Mouse (Mus musculus): ENCODE data around the gene Iqgap2.

DNA sequence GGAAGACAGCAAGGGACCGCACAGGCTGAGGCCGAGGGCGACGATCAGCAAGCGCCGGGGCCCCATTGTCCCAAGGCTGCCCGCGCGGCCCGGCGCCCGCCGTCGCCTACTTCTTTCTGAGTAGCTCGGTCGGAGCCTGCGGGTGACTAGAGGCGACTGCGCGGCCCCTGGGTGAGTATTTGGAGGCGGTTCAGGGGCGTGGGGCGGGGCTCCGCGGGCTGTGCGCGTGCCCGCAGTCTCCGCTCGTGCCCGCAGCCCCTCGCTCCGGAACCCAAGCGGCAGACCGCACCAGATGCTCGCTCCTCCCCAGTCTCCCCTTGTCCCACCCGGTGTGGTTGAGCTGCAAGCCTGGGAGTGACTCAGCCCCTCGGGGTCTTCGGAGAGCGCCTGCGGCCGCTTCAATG lies 273.4 kb downstream of the Iqgap2 start, which contains the start of gene F2r:
- peak; percentile 69 for TF ChIP-seq POLR2A (IDR thresholded peaks at IDR 0.05; ENCODE audit: low read depth, low read length)
- no peak for TF ChIP-seq CTCF (IDR thresholded peaks at IDR 0.05; ENCODE audit: extremely low read depth, insufficient read length, insufficient replicate concordance, low read depth, low read length)
